Mouse (Mus musculus) midbrain, embryonic 16.5 days (tissue): ENCODE data around the gene Med17. TPM values are rescaled to one million over a fixed set of nuclear protein-coding genes. Genes with fewer than 3 reads are reported as not detected.
"Not testable (repeated sequence)": the region's sequence is repeated elsewhere in the genome, so short reads cannot be mapped to it uniquely, and the experiment has no call there.

ENCODE experiments used
- ATAC-seq: fragments of 200-750 bp; cut with Nextera tagmentation; 2 replicates; pipeline ENCODE4 v1.8.0; 2017; ENCODE audit warnings: moderate TSS enrichment
- H3K27ac ChIP-seq: fragments of 300-500 bp; sonication (generic); 2 replicates; pipeline ENCODE4 v1.5.1; 2014; ENCODE audit warnings: mild to moderate bottlenecking, low read length, mixed read lengths
- H3K27me3 ChIP-seq: fragments of 300-500 bp; sonication (generic); 2 replicates; pipeline ENCODE4 v1.6.1; 2014; ENCODE audit warnings: low read depth, low read length, mixed read lengths; ENCODE audit not compliant: control insufficient read depth, insufficient read depth
- H3K36me3 ChIP-seq: fragments of 300-500 bp; sonication (generic); 2 replicates; pipeline ENCODE4 v1.6.1; 2014; ENCODE audit warnings: mild to moderate bottlenecking, low read length, moderate library complexity, mixed read lengths; ENCODE audit not compliant: control insufficient read depth, insufficient read depth
- H3K4me1 ChIP-seq: fragments of 300-500 bp; sonication (generic); 2 replicates; pipeline ENCODE4 v1.6.1; 2014; ENCODE audit warnings: mild to moderate bottlenecking, low read length, mixed read lengths; ENCODE audit not compliant: control insufficient read depth, insufficient read depth
- H3K4me2 ChIP-seq: fragments of 300-500 bp; sonication (generic); 2 replicates; pipeline ENCODE4 v1.6.1; 2014; ENCODE audit warnings: mild to moderate bottlenecking, low read length, mixed read lengths
- H3K4me3 ChIP-seq: fragments of 300-500 bp; sonication (generic); 2 replicates; pipeline ENCODE4 v1.5.1; 2014; ENCODE audit warnings: low read depth, mild to moderate bottlenecking, low read length, moderate library complexity, mixed read lengths
- H3K9ac ChIP-seq: fragments of 300-500 bp; sonication (generic); 2 replicates; pipeline ENCODE4 v1.6.1; 2014; ENCODE audit warnings: low read depth, low read length, mixed read lengths
- H3K9me3 ChIP-seq: fragments of 300-500 bp; sonication (generic); replicated peaks from 2 replicates; pipeline ENCODE4 v1.6.1; 2014; ENCODE audit warnings: mild to moderate bottlenecking, low read length, mixed read lengths; ENCODE audit not compliant: control insufficient read depth, poor library complexity, severe bottlenecking
- WGBS: fragments of 180-500 bp; shearing (Covaris S2); extraction: QIAGEN DNeasy Blood & Tissue Kit; methylation state at CpG from one replicate; pipeline ENCODE4 v1.1.7; 2014; 5-methylcytosine and 5-hydroxymethylcytosine counted together
- polyA plus RNA-seq: library from polyadenylated mRNA; unstranded; fragments of >200 nt; fragmentation: Nextera tagmentation; extraction: Ambion mirVana; gene quantifications from 2 replicates; pipeline ENCODE4 v1.2.1, GENCODE M21; 2015

Gene Med17
- polyA plus RNA-seq: 29.1 and 29.7 TPM in 2 replicates

GRCm38 (mm10) chr9:15279649-15280490 lies at the start of gene Med17:
TSS of gene Med17 (minus strand) at chr9:15279931.
- peak within 1 kb of the TSS; percentile 61 for H3K4me3 ChIP-seq
- no peaks in the 10 kb centered on the region for H3K9me3 ChIP-seq
- H3K27ac ChIP-seq: peak within 1 kb of the TSS; percentile 89
- peaks cover 13% of the 10 kb centered on the region for H3K36me3 ChIP-seq
- WGBS: 1% methylated on average over 56 of the region's 57 CpGs
- H3K4me2 ChIP-seq: peak within 1 kb of the TSS; percentile 65
- peaks cover 20% of the 10 kb centered on the region for H3K4me1 ChIP-seq
- H3K9ac ChIP-seq: peak within 1 kb of the TSS; percentile 99
- peak; percentile 99 for ATAC-seq
- H3K27me3 ChIP-seq: no peaks in the 10 kb centered on the region

- H3K27ac ChIP-seq: no peak overlapping the region
- no peak overlapping the region for H3K4me3 ChIP-seq
- H3K4me2 ChIP-seq: no peak overlapping the region
- no peak overlapping the region for H3K9ac ChIP-seq
- 88% methylated on average over 2 of the region's 2 CpGs for WGBS
- H3K4me1 ChIP-seq: no peaks in the 10 kb centered on the region
- no peaks in the 10 kb centered on the region for H3K27me3 ChIP-seq
- H3K36me3 ChIP-seq: peaks cover 47% of the 10 kb centered on the region
- no peak for ATAC-seq
- no peaks in the 10 kb centered on the region for H3K9me3 ChIP-seq
These were observed 38.5 kb upstream of the Med17 start for GRCm38 (mm10) chr9:15318170-15318742.

DNA sequence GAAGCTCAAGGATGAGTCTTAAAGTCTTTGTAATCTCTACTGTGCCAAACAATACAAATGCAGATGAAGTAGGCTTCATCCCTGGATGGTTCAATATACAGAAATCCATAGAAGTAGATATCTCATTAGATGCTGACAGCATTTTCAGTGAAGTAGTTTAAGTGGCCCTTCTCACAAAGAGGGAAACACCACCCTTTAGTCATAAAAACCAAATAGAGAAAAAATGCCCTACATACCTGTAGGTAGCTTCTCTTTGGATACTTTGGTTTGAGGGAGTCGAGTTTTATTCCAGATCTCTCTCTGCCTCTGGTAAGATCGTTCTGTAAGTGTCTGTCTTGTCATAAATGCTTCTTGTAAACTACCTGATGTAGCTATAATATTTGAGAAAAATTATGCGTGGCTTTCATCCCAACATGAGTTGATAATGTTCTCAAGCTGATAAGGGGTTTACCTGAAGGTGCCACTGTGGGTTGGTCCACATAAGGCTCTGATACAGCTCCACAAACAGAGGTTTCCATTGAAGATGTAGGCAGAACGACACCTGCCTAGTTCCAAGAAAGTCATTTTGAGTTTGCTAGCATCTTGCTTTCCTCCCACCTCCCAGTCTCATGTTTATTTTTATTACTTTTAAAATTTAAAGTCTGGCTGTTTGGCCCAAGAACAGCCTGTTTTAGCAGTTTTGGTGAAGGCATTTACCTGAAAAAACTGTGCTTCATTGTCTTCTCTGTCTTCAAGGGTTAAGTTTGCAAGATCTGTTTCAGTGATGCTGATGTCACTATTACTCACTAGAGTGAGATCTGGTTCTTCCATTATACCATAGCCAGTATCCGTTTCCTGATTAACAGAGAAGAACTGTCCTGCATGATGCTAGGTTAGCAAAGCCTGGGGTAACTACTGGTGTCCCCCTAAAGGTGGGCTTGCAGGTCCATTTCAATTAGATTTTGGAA lies 37.8 kb upstream of the Med17 start:
- no peaks in the 10 kb centered on the region for H3K9me3 ChIP-seq
- WGBS: 69% methylated on average over 5 of the region's 5 CpGs
- H3K4me1 ChIP-seq: no peaks in the 10 kb centered on the region
- no peak overlapping the region for H3K27ac ChIP-seq
- H3K27me3 ChIP-seq: no peaks in the 10 kb centered on the region
- H3K4me3 ChIP-seq: no peak overlapping the region
- peaks cover 47% of the 10 kb centered on the region for H3K36me3 ChIP-seq
- no peak for ATAC-seq
- H3K9ac ChIP-seq: no peak overlapping the region
- no peak overlapping the region for H3K4me2 ChIP-seq

DNA sequence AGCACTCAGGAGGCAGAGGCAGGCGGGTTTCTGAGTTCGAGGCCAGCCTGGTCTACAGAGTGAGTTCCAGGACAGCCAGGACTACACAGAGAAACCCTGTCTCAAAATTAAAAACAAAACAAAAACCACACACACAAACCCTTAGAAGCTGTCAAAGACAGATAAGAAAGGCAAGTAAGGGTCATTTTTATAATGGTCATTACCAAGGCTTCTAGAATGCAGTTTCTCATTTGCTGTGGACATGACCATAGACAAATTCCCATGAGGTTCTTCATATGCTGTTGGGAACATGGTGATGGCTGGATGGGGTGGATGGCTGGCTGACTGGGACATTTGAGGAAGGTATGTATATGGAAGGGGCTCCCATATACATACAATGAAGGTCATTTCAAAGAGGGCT lies 36.6 kb upstream of the Med17 start:
- not testable (repeated sequence) for H3K4me2 ChIP-seq, H3K27ac ChIP-seq, H3K9me3 ChIP-seq, H3K27me3 ChIP-seq, H3K4me3 ChIP-seq, ATAC-seq, H3K4me1 ChIP-seq, H3K9ac ChIP-seq
- 100% methylated on average over 1 of the region's 2 CpGs for WGBS
- peaks cover 48% of the 10 kb centered on the region for H3K36me3 ChIP-seq

GRCm38 (mm10) chr9:15314619-15315018 lies 34.9 kb upstream of the Med17 start:
- Histone ChIP-seq H3K4me3 (no peak overlapping the region), H3K36me3 (peaks cover 52% of the 10 kb centered on the region), H3K4me2 (no peak overlapping the region), H3K9me3 (no peaks in the 10 kb centered on the region), H3K4me1 (no peaks in the 10 kb centered on the region), H3K9ac (no peak overlapping the region), H3K27ac (no peak overlapping the region), H3K27me3 (no peaks in the 10 kb centered on the region)
- ATAC-seq: no peak
- WGBS: 96% methylated on average over 1 of the region's 1 CpGs

GRCm38 (mm10) chr9:15313633-15314032 lies 33.9 kb upstream of the Med17 start:
- Histone ChIP-seq H3K9ac (no peak overlapping the region), H3K4me1 (peaks cover 7% of the 10 kb centered on the region), H3K9me3 (no peaks in the 10 kb centered on the region), H3K27ac (no peak overlapping the region), H3K27me3 (no peaks in the 10 kb centered on the region), H3K36me3 (peaks cover 57% of the 10 kb centered on the region), H3K4me3 (no peak overlapping the region), H3K4me2 (no peak overlapping the region)
- 91% methylated on average over 5 of the region's 5 CpGs for WGBS
- no peak for ATAC-seq

DNA sequence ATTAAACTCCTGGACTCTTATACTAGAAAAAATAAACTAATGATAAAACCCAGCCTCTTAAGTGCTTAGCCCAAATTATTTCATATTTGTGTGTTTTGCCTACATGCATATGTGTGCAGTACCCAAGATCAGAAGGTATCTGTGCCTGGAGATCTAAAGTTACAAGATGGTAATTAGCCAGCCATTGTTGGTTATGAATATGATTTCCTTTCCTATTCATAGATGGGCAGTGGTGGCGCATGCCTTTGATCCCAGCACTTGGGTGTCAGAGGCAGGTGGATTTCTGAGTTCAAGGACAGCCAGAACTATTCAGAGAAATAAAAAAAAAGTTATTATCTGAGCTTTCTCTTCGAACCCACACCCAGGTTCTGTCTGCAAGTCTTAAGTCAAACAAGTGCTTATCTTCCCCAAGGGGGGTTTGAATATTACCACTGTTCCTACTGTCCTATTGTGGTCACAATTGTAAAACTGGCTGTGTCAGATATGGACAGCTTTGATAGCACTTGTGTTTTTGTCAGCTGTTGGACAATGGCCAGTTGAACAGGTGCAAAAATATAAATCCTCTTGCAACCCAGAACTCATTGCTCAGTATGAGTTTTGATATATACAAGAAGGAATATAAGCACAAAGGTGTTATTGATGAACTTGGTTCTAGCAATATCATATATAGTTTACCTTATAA lies 32.5 kb upstream of the Med17 start:
- H3K36me3 ChIP-seq: peaks cover 46% of the 10 kb centered on the region
- no peaks in the 10 kb centered on the region for H3K9me3 ChIP-seq
- H3K27ac ChIP-seq: no peak overlapping the region
- 89% methylated on average over 2 of the region's 2 CpGs for whole genome bisulfite sequencing
- peaks cover 17% of the 10 kb centered on the region for H3K4me1 ChIP-seq
- no peak overlapping the region for H3K4me3 ChIP-seq
- no peak overlapping the region for H3K4me2 ChIP-seq
- ATAC-seq: no peak
- no peak overlapping the region for H3K9ac ChIP-seq
- no peaks in the 10 kb centered on the region for H3K27me3 ChIP-seq

DNA sequence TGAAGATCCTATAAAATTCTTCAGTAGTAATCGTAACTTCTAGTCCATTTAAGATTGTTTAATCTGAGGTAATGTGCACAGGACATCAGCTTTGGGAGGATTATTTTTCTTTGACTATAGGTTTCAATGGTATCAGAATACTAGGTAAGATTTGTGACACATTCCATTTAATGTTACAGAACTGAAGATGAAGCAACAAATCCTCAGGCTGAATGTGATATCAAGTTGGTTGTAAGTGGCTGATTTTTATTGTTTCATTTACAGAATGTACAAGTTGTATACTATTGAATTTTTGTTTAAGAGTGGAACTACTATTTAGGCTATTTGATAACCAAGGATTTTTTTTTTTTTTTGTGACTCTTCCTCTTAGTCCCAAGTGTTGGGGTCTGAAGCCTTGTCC lies 30.4 kb upstream of the Med17 start:
- H3K36me3 ChIP-seq: peaks cover 37% of the 10 kb centered on the region
- H3K4me3 ChIP-seq: no peak overlapping the region
- H3K27me3 ChIP-seq: no peaks in the 10 kb centered on the region
- H3K9ac ChIP-seq: no peak overlapping the region
- no peaks in the 10 kb centered on the region for H3K9me3 ChIP-seq
- no peak overlapping the region for H3K27ac ChIP-seq
- WGBS: 93% methylated on average over 1 of the region's 1 CpGs
- ATAC-seq: no peak
- no peak overlapping the region for H3K4me2 ChIP-seq
- H3K4me1 ChIP-seq: peaks cover 25% of the 10 kb centered on the region
